Mouse (Mus musculus) liver, embryonic 14.5 days (tissue): ENCODE data around the gene Cfap77. TPM values are rescaled to one million over a fixed set of nuclear protein-coding genes. Genes with fewer than 3 reads are reported as not detected.

Experiments used
- ATAC-seq: fragments of 200-750 bp; cut with Nextera tagmentation; 2 replicates; pipeline ENCODE4 v1.8.0; 2017; ENCODE audit warnings: moderate number of reproducible peaks, mild to moderate bottlenecking, moderate library complexity; ENCODE audit not compliant: insufficient read depth
- DNase-seq, 3 experiments: peaks; one replicate each; pipeline ENCODE4 v3.0.0-alpha.2; 2012 to 2013; ENCODE audit warnings: low read depth in 3 of 3, low spot score in 3 of 3
- H3K27ac ChIP-seq: fragments of 300-500 bp; sonication (generic); 2 replicates; pipeline ENCODE4 v1.5.1; 2014; ENCODE audit warnings: moderate library complexity, mild to moderate bottlenecking, control low read depth, inconsistent platforms
- H3K27me3 ChIP-seq: fragments of 300-500 bp; sonication (generic); 2 replicates; pipeline ENCODE4 v1.6.1; 2014; ENCODE audit warnings: mild to moderate bottlenecking, low read length, moderate library complexity; ENCODE audit not compliant: control insufficient read depth, insufficient read depth
- H3K36me3 ChIP-seq: fragments of 300-500 bp; sonication (generic); replicated peaks from 2 replicates; pipeline ENCODE4 v1.6.1; 2014; ENCODE audit warnings: low read depth; ENCODE audit not compliant: control insufficient read depth, insufficient read depth
- H3K4me1 ChIP-seq, 2 experiments: fragments of 200-500 bp in 1 of 2; fragments of 300-500 bp in 1 of 2; sonication (generic) in 1 of 2; replicated peaks; 2 replicates each; pipeline ENCODE4 v1.6.1; 2012 to 2014; ENCODE audit warnings: antibody characterized with exemption in 1 of 2, inconsistent platforms in 1 of 2, low read length in 1 of 2; ENCODE audit not compliant: control insufficient read depth in 2 of 2, insufficient read depth in 2 of 2
- H3K4me2 ChIP-seq: fragments of 300-500 bp; sonication (generic); 2 replicates; pipeline ENCODE4 v1.6.1; 2014; ENCODE audit warnings: low read depth, mild to moderate bottlenecking, control low read depth, moderate library complexity
- H3K4me3 ChIP-seq, 2 experiments: fragments of 200-500 bp in 1 of 2; fragments of 300-500 bp in 1 of 2; sonication (generic) in 1 of 2; 2 replicates each; pipeline ENCODE4 v1.5.1; 2012 to 2014; ENCODE audit warnings: low read depth in 2 of 2, low read length in 2 of 2, mild to moderate bottlenecking in 2 of 2, control low read depth in 1 of 2, inconsistent platforms in 1 of 2, moderate library complexity in 1 of 2; ENCODE audit not compliant: insufficient read depth in 1 of 2
- H3K9ac ChIP-seq: fragments of 300-500 bp; sonication (generic); replicated peaks from 2 replicates; pipeline ENCODE4 v1.6.1; 2014; ENCODE audit warnings: mild to moderate bottlenecking, control low read depth, moderate library complexity
- H3K9me3 ChIP-seq: fragments of 300-500 bp; sonication (generic); 2 replicates; pipeline ENCODE4 v1.6.1; 2016; ENCODE audit warnings: low read length, mixed read lengths; ENCODE audit not compliant: control insufficient read depth
- CTCF ChIP-seq: IDR thresholded peaks from 2 replicates; pipeline ENCODE4 v1.5.1; 2016; ENCODE audit warnings: antibody characterized with exemption, low read depth, control low read depth
- EP300 ChIP-seq: IDR thresholded peaks from 2 replicates; pipeline ENCODE4 v1.6.1; 2016; ENCODE audit warnings: antibody characterized with exemption, low read depth
- WGBS: fragments of 180-500 bp; shearing (Covaris S2); extraction: QIAGEN DNeasy Blood & Tissue Kit; methylation state at CpG from one replicate; pipeline ENCODE4 v1.1.7; 2014; ENCODE audit not compliant: insufficient replicate concordance; 5-methylcytosine and 5-hydroxymethylcytosine counted together
- polyA plus RNA-seq, 2 experiments: library from polyadenylated mRNA; depleted of rRNA in 1 of 2; stranded (reverse) in 1 of 2; unstranded in 1 of 2; fragments of >200 nt; fragmentation: Nextera tagmentation in 1 of 2; extraction: Ambion mirVana in 1 of 2; gene quantifications; 2 replicates each; pipeline versions ENCODE4 v1.2.1 to v1.2.3; 2012 to 2014

Cfap77 gene
- polyA plus RNA-seq, 2 experiments: 0.16 TPM; not detected in 1

- Histone ChIP-seq H3K27me3 (no peaks in the 10 kb centered on the region), H3K4me2 (no peak overlapping the region), H3K9ac (no peak overlapping the region), H3K4me3 (no peak overlapping the region), H3K4me1 (no peaks in the 10 kb centered on the region), H3K9me3 (no peaks in the 10 kb centered on the region), H3K27ac (no peak overlapping the region), H3K36me3 (no peaks in the 10 kb centered on the region)
- TF ChIP-seq CTCF: no peak
- no peak for TF ChIP-seq EP300
- ATAC-seq (no peak), DNase-seq (no peak)
- WGBS: 73% methylated on average over 14 of the region's 14 CpGs
These were observed 84.4 kb downstream of the Cfap77 start for GRCm38 (mm10) chr2:28970424-28970823.

- Histone ChIP-seq H3K4me2 (no peak overlapping the region), H3K27ac (no peak overlapping the region), H3K4me3 (no peak overlapping the region), H3K36me3 (no peaks in the 10 kb centered on the region), H3K4me1 (no peaks in the 10 kb centered on the region), H3K27me3 (no peaks in the 10 kb centered on the region), H3K9ac (no peak overlapping the region), H3K9me3 (no peaks in the 10 kb centered on the region)
- WGBS: 68% methylated on average over 1 of the region's 1 CpGs
- no peak for TF ChIP-seq CTCF
- no peak for TF ChIP-seq EP300
- no peak for DNase-seq
- no peak for ATAC-seq
These were observed 86.6 kb downstream of the Cfap77 start for GRCm38 (mm10) chr2:28968278-28968677.

- H3K4me1 ChIP-seq: no peaks in the 10 kb centered on the region
- no peaks in the 10 kb centered on the region for H3K9me3 ChIP-seq
- ATAC-seq (no peak), DNase-seq (no peak)
- no peak overlapping the region for H3K4me2 ChIP-seq
- H3K27me3 ChIP-seq: no peaks in the 10 kb centered on the region
- no peaks in the 10 kb centered on the region for H3K36me3 ChIP-seq
- TF ChIP-seq CTCF: no peak
- no peak for TF ChIP-seq EP300
- no peak overlapping the region for H3K27ac ChIP-seq
- no peak overlapping the region for H3K9ac ChIP-seq
- H3K4me3 ChIP-seq: no peak overlapping the region
- 55% methylated on average over 14 of the region's 14 CpGs for WGBS
These were observed 88.6 kb downstream of the Cfap77 start for GRCm38 (mm10) chr2:28966151-28966795.

GRCm38 (mm10) chr2:28963565-28963964, 91.3 kb downstream of the Cfap77 start:
- ATAC-seq: no peak
- no peak for DNase-seq

GRCm38 (mm10) chr2:28961636-28962035, 93.2 kb downstream of the Cfap77 start:
- no peak for ATAC-seq
- 59% methylated on average over 5 of the region's 5 CpGs for WGBS

More at GRCm38 (mm10) chr2:28963565-28963964, 91.3 kb downstream of the Cfap77 start:
- no peaks in the 10 kb centered on the region for H3K36me3 ChIP-seq
- no peak overlapping the region for H3K4me2 ChIP-seq
- TF ChIP-seq CTCF (no peak), EP300 (no peak)
- no peak overlapping the region for H3K9ac ChIP-seq
- no peak overlapping the region for H3K4me3 ChIP-seq
- WGBS: 36% methylated on average over 6 of the region's 6 CpGs
- no peaks in the 10 kb centered on the region for H3K4me1 ChIP-seq
- no peak overlapping the region for H3K27ac ChIP-seq
- H3K27me3 ChIP-seq: no peaks in the 10 kb centered on the region
- no peaks in the 10 kb centered on the region for H3K9me3 ChIP-seq

More at GRCm38 (mm10) chr2:28961636-28962035, 93.2 kb downstream of the Cfap77 start:
- H3K9me3 ChIP-seq: no peaks in the 10 kb centered on the region
- H3K4me1 ChIP-seq: no peaks in the 10 kb centered on the region
- TF ChIP-seq CTCF (no peak), EP300 (no peak)
- DNase-seq: no peak
- H3K4me2 ChIP-seq: no peak overlapping the region
- no peak overlapping the region for H3K4me3 ChIP-seq
- no peak overlapping the region for H3K9ac ChIP-seq
- no peaks in the 10 kb centered on the region for H3K27me3 ChIP-seq
- no peaks in the 10 kb centered on the region for H3K36me3 ChIP-seq
- H3K27ac ChIP-seq: no peak overlapping the region
